Mouse (Mus musculus) left cerebral cortex, adult 8-10 months (tissue): ENCODE results near the gene Fyn. TPM values are rescaled to one million over a fixed set of nuclear protein-coding genes. Genes with fewer than 3 reads are reported as not detected.

Experiments
- DNase-seq, 2 experiments: peaks; one replicate each; pipeline ENCODE4 v3.0.0; 2022; ENCODE audit warnings: low spot score in 2 of 2
- total RNA-seq, 4 experiments: library from RNA; stranded (reverse); gene quantifications; 2 replicates each; pipeline ENCODE4 v1.2.4; 2022

Fyn gene
- total RNA-seq, 4 experiments from 2014 or later: 100 to 111 (median 108) TPM

- DNase-seq: no peak
Measured at GRCm38 (mm10) chr10:39443122-39443521, 74.5 kb downstream of the Fyn start.

DNA sequence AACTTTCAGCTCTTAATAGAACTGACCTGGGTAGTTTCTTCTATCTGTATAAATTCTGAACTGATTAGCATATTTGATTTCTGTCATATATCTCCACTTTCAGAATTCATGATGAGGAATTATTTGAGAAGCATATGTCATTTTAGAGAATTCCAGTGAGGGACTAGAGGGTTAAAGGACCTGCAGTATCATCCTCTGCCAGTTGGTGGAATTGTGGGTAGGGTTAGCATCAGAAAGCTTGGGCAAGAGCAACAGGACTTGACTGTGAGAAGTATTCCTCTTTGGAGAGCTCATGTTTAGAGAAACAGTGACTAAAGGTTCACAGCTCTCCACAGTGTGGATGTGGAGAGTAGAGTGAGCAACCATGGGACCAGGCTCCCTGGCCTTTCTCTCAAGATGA, 75.3 kb downstream of the Fyn start:
- no peak for DNase-seq

DNA sequence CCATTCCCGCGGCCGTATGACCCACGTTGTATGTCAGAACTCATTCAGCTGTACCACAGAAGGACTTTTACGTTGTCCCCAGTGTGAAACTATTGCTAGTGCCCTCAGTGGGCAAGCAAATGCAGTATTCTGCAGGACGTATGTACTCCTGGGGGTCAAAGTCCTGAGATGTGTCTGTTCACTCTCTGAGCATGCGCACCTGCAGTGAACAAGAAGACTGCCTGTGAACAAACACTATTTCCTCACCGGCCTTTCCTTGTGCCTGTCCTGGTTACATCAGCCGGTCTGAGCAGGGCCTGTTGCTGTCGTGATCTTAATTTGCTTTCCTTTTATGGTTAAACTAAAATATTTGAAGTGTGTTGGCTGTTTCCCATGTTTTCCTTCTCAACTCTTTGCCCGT, 77.2 kb downstream of the Fyn start:
- no peak for DNase-seq

GRCm38 (mm10) chr10:39446706-39447105, 78.1 kb downstream of the Fyn start:
- no peak for DNase-seq

- DNase-seq: no peak
Measured at GRCm38 (mm10) chr10:39449179-39449578, 80.5 kb downstream of the Fyn start.

DNA sequence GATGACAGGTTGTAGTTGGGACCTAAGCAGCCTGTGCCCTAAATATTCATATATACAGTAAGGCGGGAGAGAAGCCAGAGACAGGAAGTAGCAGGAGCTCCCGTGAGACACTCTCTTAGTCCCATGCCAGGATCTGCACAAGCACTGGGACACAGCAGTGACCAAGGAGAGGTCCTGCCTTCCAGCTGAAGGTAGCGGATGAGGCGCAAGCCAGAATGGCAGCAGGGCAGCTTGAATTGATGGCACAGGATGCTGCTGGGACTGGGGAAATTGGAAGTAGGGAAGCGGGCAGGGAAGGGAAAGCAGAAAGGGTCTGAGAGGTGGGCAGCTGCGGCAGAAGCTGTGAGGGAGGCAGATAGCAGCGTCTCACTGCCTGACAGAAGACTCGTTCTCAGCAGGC, 81.7 kb downstream of the Fyn start:
- no peak for DNase-seq

- no peak for DNase-seq
Measured at GRCm38 (mm10) chr10:39451065-39451464, 82.4 kb downstream of the Fyn start.

GRCm38 (mm10) chr10:39451918-39452624, 83.4 kb downstream of the Fyn start:
- DNase-seq: no peak

- no peak for DNase-seq
Measured at GRCm38 (mm10) chr10:39455344-39455743, 86.7 kb downstream of the Fyn start.

DNA sequence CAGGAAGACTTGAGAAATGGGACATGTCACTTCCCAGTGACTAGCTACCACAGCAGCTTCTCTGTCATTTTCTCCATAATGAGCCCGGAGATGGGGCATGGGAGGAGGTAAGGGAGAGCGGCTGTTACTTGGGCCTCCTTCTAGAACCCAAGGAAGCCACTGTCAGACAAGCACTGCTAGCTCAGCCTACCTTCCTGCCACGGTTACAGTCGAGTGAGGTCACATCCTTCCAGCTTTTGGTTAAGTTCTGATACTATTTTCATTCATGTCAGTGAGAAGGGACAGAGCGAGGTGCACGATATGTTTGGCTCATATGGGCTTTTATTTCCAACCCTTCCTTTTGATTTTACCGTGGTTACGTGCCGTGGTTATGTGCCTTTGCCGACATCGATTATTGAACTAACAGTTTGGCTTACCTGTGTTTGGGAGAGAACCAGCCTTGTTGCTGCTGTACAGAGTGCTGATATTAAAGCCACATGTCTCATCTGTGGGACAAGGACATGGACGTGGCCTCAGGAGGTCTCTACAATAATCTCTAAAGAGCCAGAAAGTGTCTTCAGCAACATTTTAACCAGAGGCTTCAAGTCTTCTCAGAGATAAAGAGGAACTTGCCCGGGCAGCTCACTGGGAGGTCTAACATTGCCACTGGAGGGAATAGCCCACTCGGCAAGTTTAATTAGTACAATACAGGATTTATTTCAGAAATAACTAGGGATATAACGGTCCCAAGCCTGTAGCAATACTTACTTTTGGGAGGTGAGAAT, 87.4 kb downstream of the Fyn start:
- DNase-seq: no peak

DNA sequence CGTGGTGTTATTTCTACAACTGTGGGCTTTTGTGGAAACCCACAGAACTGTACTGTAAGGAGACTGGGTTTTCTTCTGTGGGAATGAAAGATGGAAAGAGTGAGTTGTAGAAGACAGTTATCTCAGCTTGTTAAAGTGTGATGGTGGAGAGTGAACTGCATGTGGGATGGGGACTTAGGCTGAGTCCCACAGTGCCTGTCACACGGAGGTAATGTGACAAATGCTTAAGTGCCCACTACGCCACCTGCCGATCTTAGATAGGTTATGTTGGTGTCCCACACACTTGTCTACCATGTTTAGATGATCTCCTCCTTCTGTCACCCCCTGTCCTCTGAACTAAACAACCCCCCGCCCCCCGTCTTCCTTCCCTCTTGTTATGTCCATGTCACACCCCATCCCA, 88.1 kb downstream of the Fyn start:
- no peak for DNase-seq

DNA sequence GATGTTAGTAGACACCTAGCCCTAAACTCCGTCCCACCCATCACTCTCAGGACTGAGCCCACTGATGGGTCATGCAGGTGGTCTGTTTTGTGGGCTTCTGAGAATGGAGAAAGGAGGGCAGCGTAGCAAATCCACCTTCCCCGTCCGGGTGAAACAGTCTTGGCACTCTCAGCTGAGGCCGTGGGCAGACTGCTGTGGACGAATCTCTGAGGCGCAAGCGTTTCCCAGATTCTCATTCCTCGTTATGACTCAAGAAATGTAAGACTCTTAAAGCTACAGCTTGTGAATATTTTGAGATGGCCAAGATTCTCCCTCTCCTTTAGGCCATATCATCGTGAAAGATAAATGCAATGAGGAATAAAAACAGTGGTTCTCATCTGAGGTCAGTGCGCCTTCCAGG, 88.6 kb downstream of the Fyn start:
- no peak for DNase-seq

- no peak for DNase-seq
Measured at GRCm38 (mm10) chr10:39458766-39459699, 90.4 kb downstream of the Fyn start.

- DNase-seq: no peak
Measured at GRCm38 (mm10) chr10:39460621-39461020, 92.0 kb downstream of the Fyn start.

DNA sequence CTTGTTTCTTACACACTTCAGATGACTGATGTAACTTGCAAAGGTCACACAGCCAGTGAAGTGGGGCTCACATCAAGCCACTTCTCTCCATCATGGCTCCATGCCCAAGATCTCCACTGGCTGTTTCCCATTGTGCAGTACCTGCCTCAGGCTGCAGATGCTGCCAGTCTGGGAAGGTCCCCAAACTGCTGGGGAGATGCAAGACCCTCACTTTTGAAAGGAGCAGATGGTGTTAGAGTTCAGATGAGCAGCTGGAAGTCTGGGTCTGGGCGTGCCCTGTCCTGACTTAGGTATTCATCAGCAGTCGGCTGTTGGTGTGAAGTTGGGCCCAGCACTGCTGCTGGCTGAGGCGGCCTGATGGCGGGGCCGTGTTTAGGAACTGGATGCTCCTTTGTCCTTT, 93.3 kb downstream of the Fyn start:
- DNase-seq: no peak

DNA sequence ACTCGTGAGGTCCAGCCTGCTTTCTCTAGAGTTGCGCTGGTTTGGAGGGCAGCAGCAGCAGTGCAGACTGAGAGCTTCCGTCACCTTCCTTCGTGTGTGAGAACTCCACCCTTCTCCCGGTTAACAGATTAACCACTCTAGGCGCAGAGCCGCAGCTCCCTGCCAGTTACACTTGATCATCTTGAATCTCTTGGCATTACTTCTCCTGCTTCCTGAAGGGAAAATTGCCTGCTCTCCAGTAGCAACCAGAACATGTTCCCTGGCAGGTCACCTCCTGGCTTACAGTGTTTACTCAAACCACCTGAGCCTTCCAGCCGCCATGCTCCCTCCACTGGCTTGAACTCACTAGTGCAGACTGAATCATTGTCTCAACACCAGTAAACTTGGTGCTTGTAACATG, 94.1 kb downstream of the Fyn start:
- no peak for DNase-seq

DNA sequence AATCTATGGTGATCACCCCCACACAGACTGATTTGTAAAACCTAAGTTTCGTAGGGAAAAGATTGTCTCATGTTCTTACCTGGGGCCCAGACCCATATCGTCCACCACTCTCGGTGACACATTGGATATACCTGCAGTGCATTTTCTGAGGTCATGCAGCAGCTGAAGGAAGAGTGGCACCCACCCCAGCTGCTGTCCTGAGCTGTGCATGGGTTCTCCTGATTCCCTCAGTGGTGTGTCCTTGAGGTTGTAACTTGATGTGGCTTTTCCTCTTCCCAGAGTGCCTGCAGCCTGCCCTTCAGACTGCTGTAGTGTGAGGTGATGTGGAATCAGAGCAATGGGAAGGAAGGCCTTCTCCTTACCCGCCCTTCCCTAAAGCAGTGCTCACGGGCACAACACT, 95.7 kb downstream of the Fyn start:
- DNase-seq: no peak

DNA sequence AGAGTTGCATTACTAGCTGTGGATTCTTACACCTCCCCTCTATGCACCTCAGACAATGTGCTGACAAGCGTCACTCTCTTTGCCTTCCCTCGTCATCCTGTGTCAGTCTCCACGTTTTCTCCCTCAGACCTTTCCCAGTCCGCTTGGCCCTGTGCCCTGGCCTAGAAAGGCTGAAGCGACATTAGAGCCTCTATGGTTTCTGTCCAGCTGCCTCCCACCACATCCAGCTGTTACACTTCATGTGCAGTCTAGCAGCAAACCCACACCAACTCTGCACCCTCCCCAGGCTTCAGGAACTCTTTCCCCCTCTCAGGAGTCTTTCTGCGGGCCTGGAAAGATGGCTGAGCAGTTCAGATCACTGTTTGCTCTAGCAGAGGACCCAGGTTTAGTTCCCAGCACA, 98.7 kb downstream of the Fyn start:
- no peak for DNase-seq

- DNase-seq: no peak
Measured at GRCm38 (mm10) chr10:39467821-39468220, 99.2 kb downstream of the Fyn start.

GRCm38 (mm10) chr10:39468576-39468975, 99.9 kb downstream of the Fyn start:
- DNase-seq: no peak

DNA sequence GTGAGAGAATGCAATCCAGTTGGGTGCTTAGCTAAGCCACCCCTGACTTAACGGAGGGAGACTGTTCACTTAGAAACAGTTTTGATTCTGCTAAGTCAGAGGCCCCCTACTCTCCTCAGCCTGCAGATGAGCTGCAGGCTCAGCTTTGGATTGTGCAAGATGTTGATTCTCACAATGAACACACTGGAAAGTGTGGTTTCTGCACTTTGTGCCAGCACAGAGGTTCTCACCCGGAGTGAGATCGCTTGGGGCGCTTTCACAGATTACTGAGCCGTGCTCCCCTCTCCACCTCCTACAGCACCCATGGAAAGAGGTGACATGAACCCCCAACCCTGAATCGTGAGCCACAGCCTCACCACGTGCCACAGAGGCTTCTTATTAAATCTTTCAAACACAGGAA, 100.7 kb downstream of the Fyn start:
- no peak for DNase-seq

GRCm38 (mm10) chr10:39470321-39470720, 101.7 kb downstream of the Fyn start:
- DNase-seq: no peak
